Mouse (Mus musculus) C2C12 (cell line): ENCODE results near the gene P4ha1.

Experiments used
- CEBPB ChIP-seq: IDR thresholded peaks from one replicate; pipeline ENCODE4 v1.6.1; 2011; ENCODE audit warnings: low read depth, mild to moderate bottlenecking, control low read depth, moderate library complexity
- CTCF ChIP-seq: IDR thresholded peaks from one replicate; pipeline ENCODE4 v1.5.1; 2011; ENCODE audit not compliant: control insufficient read depth, insufficient read depth, insufficient read length
- FOSL1 ChIP-seq: IDR thresholded peaks from one replicate; pipeline ENCODE4 v1.8.0; 2011; ENCODE audit warnings: mild to moderate bottlenecking, low read length; ENCODE audit not compliant: poor library complexity, insufficient read depth, severe bottlenecking
- MAX ChIP-seq: IDR thresholded peaks from one replicate; pipeline ENCODE4 v1.6.1; 2011; ENCODE audit warnings: mild to moderate bottlenecking, control low read depth
- MYOG ChIP-seq: IDR thresholded peaks from one replicate; pipeline ENCODE4 v1.6.1; 2011; ENCODE audit not compliant: control insufficient read depth, insufficient read length; ENCODE audit errors: extremely low read depth

DNA sequence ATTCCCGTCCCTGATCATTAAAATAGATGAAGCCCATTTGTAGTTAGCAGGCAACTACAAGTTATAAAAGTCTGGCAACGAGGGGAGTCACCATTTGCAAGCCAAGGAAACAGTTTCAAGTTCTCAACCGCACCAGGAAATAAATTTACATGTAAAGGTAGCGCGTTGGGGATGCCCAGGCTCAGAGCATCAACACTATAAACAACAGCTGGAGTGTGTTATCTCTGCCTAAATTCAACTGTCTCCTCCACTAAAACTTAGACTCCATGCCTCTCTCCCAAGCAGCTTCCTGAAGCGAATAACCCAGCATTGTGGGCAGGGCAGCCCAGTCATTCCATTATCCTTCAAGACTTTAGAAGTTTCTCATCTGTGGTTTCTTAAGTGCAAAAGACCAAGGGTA lies 85.4 kb downstream of the P4ha1 start:
- TF ChIP-seq CTCF (no peak), MAX (no peak), MYOG (no peak), CEBPB (no peak), FOSL1 (no peak)
